Mouse (Mus musculus) embryonic facial prominence, embryonic 14.5 days (tissue): ENCODE data around the gene Pdcd2l. TPM values are rescaled to one million over a fixed set of nuclear protein-coding genes. Genes with fewer than 3 reads are reported as not detected.
A peak's percentile ranks its signal among the peaks of the same experiment; 100 is the strongest.

ENCODE experiments used
- ATAC-seq: fragments of 200-750 bp; cut with Nextera tagmentation; 2 replicates; pipeline ENCODE4 v1.8.0; 2017; ENCODE audit warnings: low read depth, moderate number of reproducible peaks, moderate TSS enrichment
- DNase-seq: peaks from one replicate; pipeline ENCODE4 v3.0.0-alpha.2; 2015; ENCODE audit warnings: low spot score
- H3K27ac ChIP-seq: fragments of 300-500 bp; sonication (generic); replicated peaks from 2 replicates; pipeline ENCODE4 v1.5.1; 2014; ENCODE audit warnings: low read depth, mild to moderate bottlenecking, low read length, moderate library complexity
- H3K27me3 ChIP-seq: fragments of 300-500 bp; sonication (generic); replicated peaks from 2 replicates; pipeline ENCODE4 v1.6.1; 2014; ENCODE audit warnings: low read length; ENCODE audit not compliant: control insufficient read depth, insufficient read depth
- H3K36me3 ChIP-seq: fragments of 300-500 bp; sonication (generic); 2 replicates; pipeline ENCODE4 v1.6.1; 2014; ENCODE audit warnings: low read length, mixed read lengths; ENCODE audit not compliant: control insufficient read depth, insufficient read depth
- H3K4me1 ChIP-seq: fragments of 300-500 bp; sonication (generic); 2 replicates; pipeline ENCODE4 v1.6.1; 2014; ENCODE audit warnings: antibody characterized with exemption, low read length; ENCODE audit not compliant: control insufficient read depth, insufficient read depth
- H3K4me2 ChIP-seq: fragments of 300-500 bp; sonication (generic); 2 replicates; pipeline ENCODE4 v1.6.1; 2014; ENCODE audit warnings: low read depth, mild to moderate bottlenecking, low read length, moderate library complexity, mixed read lengths
- H3K4me3 ChIP-seq: fragments of 300-500 bp; sonication (generic); 2 replicates; pipeline ENCODE4 v1.5.1; 2014; ENCODE audit warnings: low read depth, mild to moderate bottlenecking, low read length
- H3K9ac ChIP-seq: fragments of 300-500 bp; sonication (generic); 2 replicates; pipeline ENCODE4 v1.6.1; 2014; ENCODE audit warnings: low read depth, mild to moderate bottlenecking, low read length, moderate library complexity, mixed read lengths
- H3K9me3 ChIP-seq: fragments of 300-500 bp; sonication (generic); 2 replicates; pipeline ENCODE4 v1.6.1; 2016; ENCODE audit warnings: low read length; ENCODE audit not compliant: control insufficient read depth
- WGBS: fragments of 180-500 bp; shearing (Covaris S2); extraction: QIAGEN DNeasy Blood & Tissue Kit; methylation state at CpG from one replicate; pipeline ENCODE4 v1.1.7; 2014; 5-methylcytosine and 5-hydroxymethylcytosine counted together
- polyA plus RNA-seq: library from polyadenylated mRNA; unstranded; fragments of >200 nt; fragmentation: Nextera tagmentation; extraction: Ambion mirVana; gene quantifications from 2 replicates; pipeline ENCODE4 v1.2.1, GENCODE M21; 2014

Pdcd2l gene
- polyA plus RNA-seq, 1 experiment from 2014 or later = 47.5 TPM

GRCm38 (mm10) chr7:34168470-34169251 is 27.8 kb downstream of the Pdcd2l start:
- ATAC-seq (peak; percentile 96), DNase-seq (peak; percentile 92)
- peak overlapping the region; percentile 86 for H3K4me3 ChIP-seq
- H3K36me3 ChIP-seq = peaks cover 21% of the 10 kb centered on the region
- no peaks in the 10 kb centered on the region for H3K9me3 ChIP-seq
- H3K4me1 ChIP-seq = peaks cover 4% of the 10 kb centered on the region; the same call in 1 of the 2 replicates
- no peaks in the 10 kb centered on the region for H3K27me3 ChIP-seq
- peak overlapping the region; percentile 90 for H3K27ac ChIP-seq
- peak overlapping the region; percentile 78 for H3K4me2 ChIP-seq
- H3K9ac ChIP-seq = peak overlapping the region; percentile 95
- 13% methylated on average over 19 of the region's 30 CpGs for WGBS

- peak overlapping the region; percentile 95 for H3K9ac ChIP-seq
- DNase-seq = peak; percentile 53
- H3K4me2 ChIP-seq = peak overlapping the region; percentile 78
- no peaks in the 10 kb centered on the region for H3K27me3 ChIP-seq
- peak; percentile 72 for ATAC-seq
- WGBS = under 1% methylated on average over 32 of the region's 54 CpGs
- peak overlapping the region; percentile 86 for H3K4me3 ChIP-seq
- H3K4me1 ChIP-seq = peaks cover 4% of the 10 kb centered on the region; the same call in 1 of the 2 replicates
- peaks cover 28% of the 10 kb centered on the region for H3K36me3 ChIP-seq
- H3K27ac ChIP-seq = peak overlapping the region; percentile 90
- no peaks in the 10 kb centered on the region for H3K9me3 ChIP-seq
Measured at GRCm38 (mm10) chr7:34167766-34168469, 28.5 kb downstream of the Pdcd2l start.

- Histone ChIP-seq H3K9ac (no peak overlapping the region), H3K36me3 (peaks cover 39% of the 10 kb centered on the region), H3K4me3 (0 out of 2 replicates have a peak overlapping the region, but pooled peaks have one; percentile 8), H3K27me3 (no peaks in the 10 kb centered on the region), H3K4me1 (peaks cover 4% of the 10 kb centered on the region; the same call in 1 of the 2 replicates), H3K9me3 (no peaks in the 10 kb centered on the region), H3K27ac (no peak overlapping the region), H3K4me2 (peak overlapping the region; percentile 37)
- 53% methylated on average over 4 of the region's 4 CpGs for WGBS
- DNase-seq = peak; percentile 23
- ATAC-seq = no peak
Measured at GRCm38 (mm10) chr7:34166850-34167249, 29.6 kb downstream of the Pdcd2l start.

GRCm38 (mm10) chr7:34165999-34166398 is 30.5 kb downstream of the Pdcd2l start:
- H3K36me3 ChIP-seq = peaks cover 47% of the 10 kb centered on the region
- no peak overlapping the region for H3K9ac ChIP-seq
- H3K4me1 ChIP-seq = peaks cover 4% of the 10 kb centered on the region; the same call in 1 of the 2 replicates
- DNase-seq (no peak), ATAC-seq (no peak)
- H3K9me3 ChIP-seq = no peaks in the 10 kb centered on the region
- no peak overlapping the region for H3K27ac ChIP-seq
- no peaks in the 10 kb centered on the region for H3K27me3 ChIP-seq
- H3K4me3 ChIP-seq = no peak overlapping the region
- H3K4me2 ChIP-seq = no peak overlapping the region
- 78% methylated on average over 3 of the region's 3 CpGs for WGBS

- no peak for ATAC-seq
- Histone ChIP-seq H3K9ac (no peak overlapping the region), H3K9me3 (no peaks in the 10 kb centered on the region), H3K4me1 (peaks cover 4% of the 10 kb centered on the region; the same call in 1 of the 2 replicates), H3K4me2 (no peak overlapping the region), H3K27ac (no peak overlapping the region), H3K36me3 (peaks cover 59% of the 10 kb centered on the region), H3K4me3 (no peak overlapping the region), H3K27me3 (no peaks in the 10 kb centered on the region)
- whole genome bisulfite sequencing = 93% methylated on average over 7 of the region's 7 CpGs
- no peak for DNase-seq
Measured at GRCm38 (mm10) chr7:34164671-34165070, 31.8 kb downstream of the Pdcd2l start.

GRCm38 (mm10) chr7:34159167-34159566 is 37.3 kb downstream of the Pdcd2l start:
- no peak for DNase-seq
- Histone ChIP-seq H3K27ac (no peak overlapping the region), H3K4me3 (no peak overlapping the region), H3K36me3 (peaks cover 96% of the 10 kb centered on the region), H3K27me3 (no peaks in the 10 kb centered on the region), H3K4me2 (no peak overlapping the region), H3K9me3 (no peaks in the 10 kb centered on the region), H3K4me1 (no peaks in the 10 kb centered on the region), H3K9ac (no peak overlapping the region)
- no peak for ATAC-seq
- 89% methylated on average over 3 of the region's 3 CpGs for WGBS

GRCm38 (mm10) chr7:34157994-34158393 is 38.5 kb downstream of the Pdcd2l start:
- Histone ChIP-seq H3K4me3 (no peak overlapping the region), H3K36me3 (peaks cover 98% of the 10 kb centered on the region), H3K4me2 (no peak overlapping the region), H3K27ac (no peak overlapping the region), H3K9me3 (no peaks in the 10 kb centered on the region), H3K9ac (no peak overlapping the region), H3K27me3 (no peaks in the 10 kb centered on the region), H3K4me1 (no peaks in the 10 kb centered on the region)
- DNase-seq = no peak
- ATAC-seq = no peak
- 89% methylated on average over 3 of the region's 3 CpGs for WGBS

GRCm38 (mm10) chr7:34147193-34147592 is 49.3 kb downstream of the Pdcd2l start:
- no peaks in the 10 kb centered on the region for H3K4me1 ChIP-seq
- ATAC-seq (no peak), DNase-seq (no peak)
- no peak overlapping the region for H3K9ac ChIP-seq
- no peak overlapping the region for H3K4me2 ChIP-seq
- H3K4me3 ChIP-seq = no peak overlapping the region
- H3K9me3 ChIP-seq = 0 out of 2 replicates have a peak, but pooled peaks cover 10% of the 10 kb centered on the region
- peaks cover 100% of the 10 kb centered on the region for H3K36me3 ChIP-seq
- H3K27me3 ChIP-seq = no peaks in the 10 kb centered on the region
- no peak overlapping the region for H3K27ac ChIP-seq
- WGBS = 91% methylated on average over 4 of the region's 4 CpGs
